Mouse (Mus musculus) c-Kit-positive CD71-positive TER-119-negative erythroid progenitor cells, embryonic 14.5 days (primary cell): ENCODE results near the gene Camkk1.

Experiments
- DNase-seq: peaks from one replicate; pipeline ENCODE4 v3.0.0-alpha.2; 2013; ENCODE audit warnings: low read depth

Camkk1 gene

GRCm38 (mm10) chr11:73018471-73019146 lies at the start of gene Camkk1:
TSS of gene Camkk1 (plus strand) at chr11:73019008.
- peak; percentile 90 for DNase-seq

- DNase-seq, result no peak
Measured at GRCm38 (mm10) chr11:72974995-72975503, 43.8 kb upstream of the Camkk1 start.

GRCm38 (mm10) chr11:72982516-72982915 lies 36.3 kb upstream of the Camkk1 start:
- DNase-seq, result no peak

GRCm38 (mm10) chr11:72983283-72983682 lies 35.5 kb upstream of the Camkk1 start:
- no peak for DNase-seq

- no peak for DNase-seq
Measured at GRCm38 (mm10) chr11:72986745-72987144, 32.1 kb upstream of the Camkk1 start.

- no peak for DNase-seq
Measured at GRCm38 (mm10) chr11:72987234-72987633, 31.6 kb upstream of the Camkk1 start.

- no peak for DNase-seq
Measured at GRCm38 (mm10) chr11:72987807-72988206, 31.0 kb upstream of the Camkk1 start.

GRCm38 (mm10) chr11:72989044-72989443 lies 29.8 kb upstream of the Camkk1 start:
- no peak for DNase-seq

- no peak for DNase-seq
Measured at GRCm38 (mm10) chr11:72990688-72991087, 28.1 kb upstream of the Camkk1 start.

GRCm38 (mm10) chr11:72991961-72992360 lies 26.8 kb upstream of the Camkk1 start:
- no peak for DNase-seq

- no peak for DNase-seq
Measured at GRCm38 (mm10) chr11:72996346-72996745, 22.5 kb upstream of the Camkk1 start.

GRCm38 (mm10) chr11:72996781-72997180 lies 22.0 kb upstream of the Camkk1 start:
- no peak for DNase-seq

GRCm38 (mm10) chr11:72997529-72998326 lies 21.1 kb upstream of the Camkk1 start:
- DNase-seq, result no peak

- DNase-seq, result no peak
Measured at GRCm38 (mm10) chr11:72998771-72999170, 20.0 kb upstream of the Camkk1 start, which contains the start of gene P2rx1. TSS of gene P2rx1 (plus strand) at chr11:72999103.

- peak; percentile 41 for DNase-seq
Measured at GRCm38 (mm10) chr11:73001029-73001428, 17.8 kb upstream of the Camkk1 start.

- peak; percentile 57 for DNase-seq
Measured at GRCm38 (mm10) chr11:73006377-73006776, 12.4 kb upstream of the Camkk1 start.

GRCm38 (mm10) chr11:73007113-73007512 lies 11.7 kb upstream of the Camkk1 start:
- DNase-seq, result no peak

- no peak for DNase-seq
Measured at GRCm38 (mm10) chr11:73007698-73008481, 10.9 kb upstream of the Camkk1 start.

GRCm38 (mm10) chr11:73008826-73009225 lies 10.0 kb upstream of the Camkk1 start:
- no peak for DNase-seq

- DNase-seq, result no peak
Measured at GRCm38 (mm10) chr11:73009531-73010274, 9.1 kb upstream of the Camkk1 start.

GRCm38 (mm10) chr11:73013981-73014380 lies 4.8 kb upstream of the Camkk1 start:
- DNase-seq, result no peak
